Mouse (Mus musculus) heart, postnatal 0 days (tissue): ENCODE data around the gene Fgfr2. TPM values are rescaled to one million over a fixed set of nuclear protein-coding genes. Genes with fewer than 3 reads are reported as not detected.

Experiments
- ATAC-seq: fragments of 200-750 bp; cut with Nextera tagmentation; 2 replicates; pipeline ENCODE4 v1.8.0; 2017; ENCODE audit warnings: low read depth, moderate number of reproducible peaks, moderate library complexity; ENCODE audit not compliant: insufficient read depth
- DNase-seq: peaks from one replicate; pipeline ENCODE4 v3.0.0-alpha.2; 2016; ENCODE audit warnings: low spot score
- H3K27ac ChIP-seq: fragments of 300-500 bp; sonication (generic); 2 replicates; pipeline ENCODE4 v1.5.1; 2014; ENCODE audit warnings: low read depth, mild to moderate bottlenecking
- H3K27me3 ChIP-seq: fragments of 300-500 bp; sonication (generic); 2 replicates; pipeline ENCODE4 v1.6.1; 2014; ENCODE audit warnings: low read length, mixed read lengths; ENCODE audit not compliant: control insufficient read depth, insufficient read depth
- H3K36me3 ChIP-seq: fragments of 300-500 bp; sonication (generic); replicated peaks from 2 replicates; pipeline ENCODE4 v1.6.1; 2014; ENCODE audit warnings: low read length, mixed read lengths; ENCODE audit not compliant: control insufficient read depth, insufficient read depth
- H3K4me1 ChIP-seq: fragments of 300-500 bp; sonication (generic); 2 replicates; pipeline ENCODE4 v1.6.1; 2014; ENCODE audit warnings: antibody characterized with exemption; ENCODE audit not compliant: control insufficient read depth, insufficient read depth
- H3K4me2 ChIP-seq: fragments of 300-500 bp; sonication (generic); 2 replicates; pipeline ENCODE4 v1.6.1; 2014; ENCODE audit warnings: low read depth, mild to moderate bottlenecking, low read length, moderate library complexity
- H3K4me3 ChIP-seq: fragments of 300-500 bp; sonication (generic); 2 replicates; pipeline ENCODE4 v1.5.1; 2014; ENCODE audit warnings: low read depth, low read length
- H3K9ac ChIP-seq: fragments of 300-500 bp; sonication (generic); replicated peaks from 2 replicates; pipeline ENCODE4 v1.6.1; 2014; ENCODE audit warnings: low read depth, low read length, mixed read lengths
- H3K9me3 ChIP-seq: fragments of 300-500 bp; sonication (generic); replicated peaks from 2 replicates; pipeline ENCODE4 v1.6.1; 2016; ENCODE audit warnings: low read length; ENCODE audit not compliant: control insufficient read depth
- CTCF ChIP-seq: IDR thresholded peaks from 2 replicates; pipeline ENCODE4 v1.5.1; 2016; ENCODE audit warnings: antibody characterized with exemption, control low read depth, low read depth
- EP300 ChIP-seq: IDR thresholded peaks from 2 replicates; pipeline ENCODE4 v1.6.1; 2016; ENCODE audit warnings: antibody characterized with exemption, low read depth
- WGBS: fragments of 180-500 bp; shearing (Covaris S2); extraction: QIAGEN DNeasy Blood & Tissue Kit; methylation state at CpG from one replicate; pipeline ENCODE4 v1.1.7; 2014; 5-methylcytosine and 5-hydroxymethylcytosine counted together
- polyA plus RNA-seq: library from polyadenylated mRNA; unstranded; fragments of >200 nt; fragmentation: Nextera tagmentation; extraction: Ambion mirVana; gene quantifications from 2 replicates; pipeline ENCODE4 v1.2.1, GENCODE M21; 2015
- total RNA-seq: library from RNA; depleted of rRNA; stranded (reverse); fragments of >200 nt; gene quantifications from 2 replicates; pipeline ENCODE4 v1.2.3, GENCODE M21; 2014; ENCODE audit warnings: low replicate concordance

Gene Fgfr2
- total and polyA plus RNA-seq, 2 experiments from 2014 or later: 3.8 to 11.5 TPM

DNA sequence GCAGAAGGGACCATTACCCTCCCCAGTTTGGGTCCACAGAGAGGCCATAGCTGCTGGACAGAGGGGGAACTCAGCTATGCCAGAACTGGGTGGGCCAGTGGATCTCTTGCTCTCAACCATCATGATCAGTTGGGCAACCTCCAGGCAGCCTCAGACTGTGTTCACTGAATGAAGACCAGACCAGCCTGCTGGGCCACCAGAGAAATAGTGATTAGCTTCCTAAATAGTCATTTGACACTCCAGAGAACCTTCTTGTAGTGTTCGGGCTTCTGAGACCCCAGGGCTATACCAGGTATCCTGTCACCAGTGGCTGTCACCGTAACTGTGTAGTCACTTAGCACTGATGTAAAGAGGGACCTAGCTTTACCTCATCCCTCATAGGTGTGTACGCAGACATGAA lies 440.8 kb downstream of the Fgfr2 start:
- ATAC-seq: no peak
- no peak for DNase-seq
- TF ChIP-seq EP300 (no peak), CTCF (no peak)
- H3K9me3 ChIP-seq: no peaks in the 10 kb centered on the region
- H3K27me3 ChIP-seq: no peaks in the 10 kb centered on the region
- no peaks in the 10 kb centered on the region for H3K36me3 ChIP-seq
- H3K4me2 ChIP-seq: no peak overlapping the region
- no peak overlapping the region for H3K27ac ChIP-seq
- H3K4me3 ChIP-seq: no peak overlapping the region
- 95% methylated on average over 3 of the region's 3 CpGs for WGBS
- H3K9ac ChIP-seq: no peak overlapping the region
- H3K4me1 ChIP-seq: peaks cover 9% of the 10 kb centered on the region

DNA sequence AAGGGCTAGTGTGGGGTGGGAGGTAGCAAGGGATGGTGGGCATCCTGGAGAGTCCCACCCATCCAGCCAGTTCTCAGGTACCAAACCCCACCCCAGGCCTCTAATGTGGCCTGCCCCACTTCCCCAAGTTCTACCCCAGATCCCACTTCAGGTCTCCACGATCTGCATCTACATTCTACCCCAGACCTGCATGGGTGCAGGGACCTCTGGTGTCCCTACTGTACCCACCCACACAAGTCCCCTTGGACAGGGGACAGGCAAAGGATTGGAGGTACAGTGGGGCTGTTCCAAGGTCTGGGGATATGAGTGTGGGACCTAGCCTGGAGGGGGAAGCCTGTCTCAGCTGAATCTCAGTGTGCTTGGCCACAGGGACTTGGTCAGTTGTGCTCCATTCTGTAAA lies 441.3 kb downstream of the Fgfr2 start:
- H3K4me3 ChIP-seq: no peak overlapping the region
- WGBS: 92% methylated on average over 1 of the region's 1 CpGs
- ATAC-seq: no peak

DNA sequence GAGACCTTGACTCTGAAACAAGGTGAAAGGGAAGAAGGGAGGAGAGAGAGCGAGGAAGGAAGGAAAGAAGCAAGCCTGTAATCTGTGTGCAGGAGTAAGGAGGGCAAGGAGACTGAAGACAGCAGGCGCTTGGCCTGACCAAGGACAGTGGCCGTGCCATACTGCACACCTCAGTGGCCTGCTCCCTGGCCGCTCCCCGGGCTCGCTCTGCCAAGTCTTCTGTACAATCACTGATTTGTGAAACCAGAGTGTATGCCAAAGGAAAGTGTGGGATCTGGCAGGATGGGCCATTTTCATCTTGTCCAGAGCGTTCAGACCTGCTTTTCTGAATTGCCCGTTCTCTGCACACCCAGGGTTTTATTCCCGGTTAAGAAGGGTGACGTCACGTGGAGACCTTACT lies 441.9 kb downstream of the Fgfr2 start:
- TF ChIP-seq CTCF (no peak), EP300 (no peak)
- 78% methylated on average over 11 of the region's 11 CpGs for WGBS
- Histone ChIP-seq H3K9me3 (no peaks in the 10 kb centered on the region), H3K9ac (no peak overlapping the region), H3K4me3 (no peak overlapping the region), H3K27ac (no peak overlapping the region), H3K4me2 (no peak overlapping the region), H3K27me3 (no peaks in the 10 kb centered on the region), H3K36me3 (no peaks in the 10 kb centered on the region), H3K4me1 (peaks cover 8% of the 10 kb centered on the region; the same call in 1 of the 2 replicates)
- DNase-seq (no peak), ATAC-seq (no peak)

More for the DNA sequence above, 441.3 kb downstream of the Fgfr2 start:
- no peak for DNase-seq
- Histone ChIP-seq H3K36me3 (no peaks in the 10 kb centered on the region), H3K27ac (no peak overlapping the region), H3K4me1 (peaks cover 8% of the 10 kb centered on the region; the same call in 1 of the 2 replicates), H3K4me2 (no peak overlapping the region), H3K9ac (no peak overlapping the region), H3K27me3 (no peaks in the 10 kb centered on the region), H3K9me3 (no peaks in the 10 kb centered on the region)
- TF ChIP-seq CTCF (no peak), EP300 (no peak)

DNA sequence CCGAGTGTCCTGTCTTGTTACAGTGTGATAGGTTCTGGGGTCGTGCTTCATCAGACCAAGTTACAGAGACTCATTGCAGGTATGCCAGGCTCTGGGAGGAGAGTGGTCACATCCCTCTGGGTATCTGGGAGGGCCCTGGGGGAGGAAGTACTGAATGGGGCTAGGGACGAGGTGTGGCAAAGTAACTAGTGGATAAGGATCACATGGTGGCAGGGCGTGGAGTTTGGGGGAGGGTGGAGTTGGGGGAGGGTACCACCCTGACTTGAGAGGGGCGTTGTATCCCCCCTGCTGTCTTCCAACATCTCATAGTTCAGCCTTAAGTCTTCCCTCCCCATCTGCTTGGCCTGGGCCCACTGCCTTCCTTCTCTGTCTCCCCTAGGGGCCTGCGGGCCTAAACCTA lies 443.6 kb downstream of the Fgfr2 start:
- Histone ChIP-seq H3K27me3 (no peaks in the 10 kb centered on the region), H3K4me1 (peaks cover 6% of the 10 kb centered on the region; the same call in 1 of the 2 replicates), H3K4me2 (no peak overlapping the region), H3K4me3 (no peak overlapping the region), H3K27ac (no peak overlapping the region), H3K9ac (no peak overlapping the region), H3K9me3 (no peaks in the 10 kb centered on the region), H3K36me3 (no peaks in the 10 kb centered on the region)
- no peak for TF ChIP-seq CTCF
- WGBS: 77% methylated on average over 6 of the region's 6 CpGs
- ATAC-seq: no peak
- no peak for DNase-seq

DNA sequence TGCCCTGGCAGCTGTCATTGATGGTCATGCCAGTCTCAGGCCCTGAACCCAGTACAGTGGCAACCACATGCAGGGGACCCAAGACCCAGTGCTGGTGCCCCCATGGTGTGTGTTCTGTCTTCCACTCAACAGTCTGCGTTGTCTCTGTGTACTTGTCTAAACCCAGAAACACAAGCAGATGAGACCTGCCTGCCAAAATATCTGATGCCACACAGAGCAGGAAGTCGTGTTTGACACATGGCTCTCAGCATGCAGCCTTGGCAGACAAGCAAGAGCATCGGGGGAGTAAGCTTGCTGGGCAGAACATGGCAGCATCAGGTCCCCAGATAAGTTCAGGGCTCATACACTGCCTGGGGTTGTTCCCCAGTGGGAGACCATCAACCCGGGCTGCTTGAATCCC lies 444.0 kb downstream of the Fgfr2 start:
- ATAC-seq: no peak
- Histone ChIP-seq H3K9me3 (no peaks in the 10 kb centered on the region), H3K36me3 (no peaks in the 10 kb centered on the region), H3K9ac (no peak overlapping the region), H3K4me2 (no peak overlapping the region), H3K4me3 (no peak overlapping the region), H3K4me1 (peaks cover 9% of the 10 kb centered on the region; the same call in 1 of the 2 replicates), H3K27me3 (no peaks in the 10 kb centered on the region), H3K27ac (no peak overlapping the region)
- WGBS: 35% methylated on average over 4 of the region's 4 CpGs
- TF ChIP-seq EP300 (no peak), CTCF (no peak)
- DNase-seq: no peak

DNA sequence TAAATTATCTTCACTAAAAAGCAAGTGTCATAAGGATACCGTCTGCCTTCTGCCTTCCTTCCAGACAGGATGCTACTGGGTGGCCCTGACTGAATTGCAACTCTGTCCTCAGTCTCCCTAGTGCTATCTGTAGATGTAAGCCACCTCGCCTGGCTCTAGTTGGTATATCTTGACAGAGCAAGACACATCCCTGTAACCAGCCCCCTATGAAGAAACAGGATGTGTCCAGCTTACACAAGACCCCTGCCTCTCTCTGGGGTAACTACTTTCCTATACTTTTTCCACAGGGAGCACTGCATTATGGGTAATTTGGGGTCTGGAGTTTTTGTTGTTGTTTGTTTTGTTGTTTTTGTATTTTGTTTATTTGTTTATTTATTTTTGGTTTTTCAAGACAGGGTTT lies 447.2 kb downstream of the Fgfr2 start:
- no peak for ATAC-seq
- peaks cover 17% of the 10 kb centered on the region for H3K4me1 ChIP-seq
- 85% methylated on average over 2 of the region's 2 CpGs for WGBS
- H3K27me3 ChIP-seq: no peaks in the 10 kb centered on the region
- no peak overlapping the region for H3K4me2 ChIP-seq
- TF ChIP-seq CTCF (no peak), EP300 (no peak)
- no peaks in the 10 kb centered on the region for H3K9me3 ChIP-seq
- DNase-seq: no peak
- no peak overlapping the region for H3K27ac ChIP-seq
- H3K36me3 ChIP-seq: no peaks in the 10 kb centered on the region
- no peak overlapping the region for H3K4me3 ChIP-seq
- H3K9ac ChIP-seq: no peak overlapping the region
